Mouse (Mus musculus) myocyte (in vitro differentiated cells): Measurements from ENCODE around the gene Cmas.

ENCODE experiments used
- POLR2A ChIP-seq: IDR thresholded peaks from one replicate; pipeline ENCODE4 v1.6.1; 2011; ENCODE audit warnings: low read depth, mild to moderate bottlenecking, control low read depth, moderate library complexity; ENCODE audit not compliant: insufficient read length
- POLR2AphosphoS2 ChIP-seq: IDR thresholded peaks from one replicate; pipeline ENCODE4 v1.6.1; 2011; ENCODE audit warnings: low read depth, control low read depth; ENCODE audit not compliant: insufficient read length
- SRF ChIP-seq: IDR thresholded peaks from one replicate; pipeline ENCODE4 v1.6.1; 2011; ENCODE audit warnings: low read depth; ENCODE audit not compliant: control insufficient read depth, insufficient read length

DNA sequence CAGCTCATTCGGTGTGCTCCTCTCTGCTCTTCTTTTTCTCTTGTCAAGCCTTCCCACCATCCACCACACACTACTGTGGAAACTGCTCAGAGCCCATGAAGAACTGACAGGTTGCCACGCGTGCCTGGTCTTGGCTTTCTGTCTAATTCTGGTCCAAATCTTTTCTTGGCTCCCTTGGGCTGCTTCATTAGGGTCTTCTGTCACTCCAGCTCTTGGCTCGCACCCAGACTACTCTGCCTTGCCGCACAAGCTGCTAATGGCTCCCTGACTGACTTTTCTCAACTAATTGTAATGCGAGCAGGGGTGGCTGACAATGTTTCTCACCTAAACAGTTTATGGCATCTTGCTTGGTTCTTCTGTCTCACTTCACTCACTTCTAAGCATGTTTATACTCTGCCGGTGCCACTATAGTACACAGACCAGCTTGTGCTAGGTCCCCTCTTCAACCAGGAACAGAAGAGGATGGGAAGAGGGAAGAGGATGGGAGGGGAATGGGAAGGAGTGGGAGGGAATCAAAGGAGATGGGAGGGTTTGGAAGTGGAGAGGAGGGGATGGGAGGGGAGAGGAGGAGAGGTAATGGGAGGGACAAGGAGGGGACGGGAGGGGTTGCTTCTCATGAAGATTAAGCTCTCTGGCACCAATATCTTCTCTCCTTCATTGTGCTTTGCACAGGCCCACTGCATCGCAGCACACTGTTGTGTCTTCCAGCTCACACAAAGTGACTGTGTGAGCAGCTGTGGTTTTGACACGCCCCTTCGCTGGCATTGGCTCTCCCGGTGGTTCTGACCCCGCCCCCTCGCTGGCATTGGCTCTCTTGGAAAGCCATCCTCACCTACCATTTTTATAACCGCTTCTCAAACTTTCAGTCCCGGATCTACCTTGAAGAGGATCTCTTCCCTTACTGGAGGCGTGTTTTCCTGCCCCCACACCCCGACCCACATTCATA lies 31.8 kb downstream of the Cmas start:
- TF ChIP-seq POLR2A (no peak), SRF (no peak), POLR2AphosphoS2 (no peak)
